Mouse (Mus musculus) midbrain, embryonic 13.5 days (tissue): ENCODE measurements at regions not wholly inside any gene's neighbourhood (a gene's known extent, or its start where the extent isn't known, plus 50 kb on each side); places are given as distances from the start of the nearest gene placed in this dataset.

Experiments used
- ATAC-seq: fragments of 200-750 bp; cut with Nextera tagmentation; 2 replicates; pipeline ENCODE4 v1.8.0; 2017; ENCODE audit warnings: mild to moderate bottlenecking, moderate TSS enrichment, moderate library complexity
- H3K27ac ChIP-seq: fragments of 300-500 bp; sonication (generic); 2 replicates; pipeline ENCODE4 v1.5.1; 2015; ENCODE audit warnings: inconsistent platforms, mild to moderate bottlenecking, moderate library complexity
- H3K27me3 ChIP-seq: fragments of 300-500 bp; sonication (generic); 2 replicates; pipeline ENCODE4 v1.6.1; 2015; ENCODE audit warnings: mild to moderate bottlenecking, inconsistent platforms
- H3K36me3 ChIP-seq: fragments of 300-500 bp; sonication (generic); 2 replicates; pipeline ENCODE4 v1.6.1; 2015; ENCODE audit warnings: mild to moderate bottlenecking, inconsistent platforms
- H3K4me1 ChIP-seq: fragments of 300-500 bp; sonication (generic); replicated peaks from 2 replicates; pipeline ENCODE4 v1.6.1; 2015; ENCODE audit warnings: inconsistent platforms
- H3K4me2 ChIP-seq: fragments of 300-500 bp; sonication (generic); replicated peaks from 2 replicates; pipeline ENCODE4 v1.6.1; 2015; ENCODE audit warnings: moderate library complexity, mild to moderate bottlenecking, inconsistent platforms
- H3K4me3 ChIP-seq: fragments of 300-500 bp; sonication (generic); replicated peaks from 2 replicates; pipeline ENCODE4 v1.5.1; 2015; ENCODE audit warnings: mild to moderate bottlenecking, inconsistent platforms
- H3K9ac ChIP-seq: fragments of 300-500 bp; sonication (generic); replicated peaks from 2 replicates; pipeline ENCODE4 v1.6.1; 2015; ENCODE audit warnings: mild to moderate bottlenecking, inconsistent platforms
- H3K9me3 ChIP-seq: fragments of 300-500 bp; sonication (generic); 2 replicates; pipeline ENCODE4 v1.6.1; 2016; ENCODE audit warnings: mild to moderate bottlenecking, inconsistent platforms
- WGBS: fragments of 180-500 bp; shearing (Covaris S2); methylation state at CpG from one replicate; pipeline ENCODE4 v1.1.7; 2015; 5-methylcytosine and 5-hydroxymethylcytosine counted together

DNA sequence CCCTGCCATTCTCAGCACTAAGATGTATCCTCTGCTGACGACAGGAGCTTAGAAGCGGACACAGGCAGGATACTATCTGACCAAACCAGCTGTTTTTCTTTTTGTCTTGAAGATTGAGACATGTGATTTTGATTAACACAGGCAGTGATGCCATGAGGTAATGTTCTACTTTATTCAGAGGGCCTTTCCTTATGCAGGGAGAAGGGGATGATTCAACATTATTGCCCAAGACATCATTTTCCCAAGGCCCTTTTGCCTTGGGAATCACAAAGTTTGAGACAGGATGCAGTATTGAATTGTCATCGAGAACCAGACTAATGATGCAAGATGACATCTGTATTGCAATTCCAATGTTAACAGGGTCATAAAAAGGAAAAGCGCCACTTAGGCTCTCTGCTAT is 571.7 kb upstream of the Gm9747 start:
- Histone ChIP-seq H3K9me3 (no peaks in the 10 kb centered on the region), H3K4me1 (no peaks in the 10 kb centered on the region), H3K4me3 (no peak overlapping the region), H3K27me3 (no peaks in the 10 kb centered on the region), H3K36me3 (no peaks in the 10 kb centered on the region), H3K9ac (no peak overlapping the region), H3K27ac (no peak overlapping the region), H3K4me2 (no peak overlapping the region)
- ATAC-seq, result no peak
- WGBS, result 76% methylated on average over 4 of the region's 4 CpGs

DNA sequence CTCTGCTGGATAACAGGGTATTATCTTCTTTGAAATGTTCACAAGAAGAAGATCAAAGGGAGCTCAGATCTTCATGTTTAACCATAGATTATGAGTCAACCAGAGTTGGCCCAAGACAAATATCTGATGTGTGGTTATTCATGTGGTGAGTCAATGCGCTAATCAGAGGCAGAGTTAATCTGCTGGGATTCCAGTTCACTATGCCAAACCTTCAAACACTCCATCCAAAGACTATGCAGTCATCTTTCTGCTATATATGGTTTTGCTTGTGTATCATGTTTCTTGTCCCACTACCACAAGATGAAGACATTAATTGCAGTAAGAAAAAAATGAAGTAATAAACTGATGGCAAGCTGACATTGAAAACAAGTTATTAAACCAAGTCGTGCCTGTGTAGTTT is 561.8 kb upstream of the Gm9747 start:
- no peaks in the 10 kb centered on the region for H3K27me3 ChIP-seq
- no peak overlapping the region for H3K9ac ChIP-seq
- no peaks in the 10 kb centered on the region for H3K9me3 ChIP-seq
- H3K27ac ChIP-seq, result no peak overlapping the region
- H3K4me3 ChIP-seq, result no peak overlapping the region
- ATAC-seq, result no peak
- no peaks in the 10 kb centered on the region for H3K4me1 ChIP-seq
- H3K36me3 ChIP-seq, result no peaks in the 10 kb centered on the region
- WGBS, result 80% methylated on average over 2 of the region's 2 CpGs
- H3K4me2 ChIP-seq, result no peak overlapping the region

- WGBS, result 93% methylated on average over 3 of the region's 3 CpGs
These were observed 561.2 kb upstream of the Gm9747 start for GRCm38 (mm10) chr1:81671725-81672124.

DNA sequence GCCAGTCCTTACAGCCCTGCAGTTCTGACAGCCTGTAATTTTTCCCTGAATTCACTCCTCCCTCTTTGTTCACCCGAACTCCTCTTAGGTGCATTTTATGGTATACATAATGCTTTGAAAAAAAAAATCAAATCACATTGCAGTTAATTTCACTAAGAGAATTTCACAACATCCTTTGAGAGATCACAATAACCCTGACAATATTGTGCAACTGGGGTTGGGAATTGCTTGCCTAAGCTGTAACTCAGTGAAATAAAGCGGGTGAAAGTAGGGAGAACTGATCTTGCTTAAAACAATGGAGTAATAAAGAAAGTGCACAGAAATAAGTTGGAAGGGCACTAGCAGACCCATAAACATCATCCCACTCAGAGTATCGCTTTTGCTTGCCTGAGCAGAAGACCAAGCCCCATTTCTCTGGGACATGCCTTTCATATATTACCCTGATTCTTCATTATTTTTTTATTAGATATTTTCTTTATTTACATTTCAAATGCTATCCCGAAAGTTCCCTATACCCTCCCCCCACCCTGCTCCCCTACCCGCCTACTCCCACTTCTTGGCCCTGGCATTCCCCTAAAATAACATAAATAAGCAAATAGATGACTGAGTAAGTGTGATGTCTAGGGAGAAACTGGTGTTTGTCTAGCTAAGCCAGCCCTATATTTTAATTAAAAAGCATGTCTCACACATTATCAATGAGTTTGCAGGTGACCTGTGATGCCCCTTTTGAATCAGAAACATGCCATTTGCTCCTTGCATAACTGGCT is 557.2 kb upstream of the Gm9747 start:
- Histone ChIP-seq H3K4me2 (no peak overlapping the region), H3K27ac (no peak overlapping the region), H3K9me3 (no peaks in the 10 kb centered on the region; the same call in 1 of the 2 replicates), H3K27me3 (no peaks in the 10 kb centered on the region), H3K36me3 (no peaks in the 10 kb centered on the region), H3K4me3 (no peak overlapping the region), H3K9ac (no peak overlapping the region), H3K4me1 (no peaks in the 10 kb centered on the region)
- 79% methylated on average over 5 of the region's 5 CpGs for WGBS
- ATAC-seq, result no peak

More at GRCm38 (mm10) chr1:81671725-81672124, 561.2 kb upstream of the Gm9747 start:
- no peaks in the 10 kb centered on the region for H3K9me3 ChIP-seq
- no peak overlapping the region for H3K4me2 ChIP-seq
- H3K9ac ChIP-seq, result no peak overlapping the region
- H3K27ac ChIP-seq, result no peak overlapping the region
- ATAC-seq, result no peak
- no peaks in the 10 kb centered on the region for H3K27me3 ChIP-seq
- H3K4me3 ChIP-seq, result no peak overlapping the region
- H3K4me1 ChIP-seq, result no peaks in the 10 kb centered on the region
- no peaks in the 10 kb centered on the region for H3K36me3 ChIP-seq

DNA sequence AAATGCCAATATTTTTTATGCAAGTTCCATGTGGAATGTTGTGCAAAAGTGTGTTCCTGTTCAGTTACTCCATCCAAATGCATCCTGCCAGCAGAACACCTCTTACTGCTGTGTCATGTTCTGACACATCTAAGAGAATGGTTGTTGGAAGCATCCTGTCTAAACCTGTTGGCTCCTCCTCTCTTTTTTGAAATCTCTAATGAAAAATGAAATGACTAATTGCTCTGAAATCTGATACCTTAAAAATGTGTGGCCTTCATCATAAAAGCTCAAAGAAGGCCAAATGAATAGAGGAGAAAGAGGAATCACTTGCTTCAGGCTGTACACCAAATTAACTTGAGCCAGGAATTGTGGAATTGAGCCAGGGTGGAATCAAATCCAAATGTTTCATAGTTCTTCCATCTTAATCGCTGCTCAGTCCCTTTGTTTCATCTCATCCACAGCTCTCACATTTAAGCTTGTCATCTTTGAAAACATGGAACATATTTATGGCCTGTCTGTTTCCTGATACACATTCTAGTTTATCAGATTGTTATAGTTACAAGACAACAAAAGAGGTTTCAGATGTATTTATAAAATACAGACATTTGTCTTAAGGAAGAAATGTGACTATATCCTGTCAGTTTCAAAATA is 555.0 kb upstream of the Gm9747 start:
- H3K9ac ChIP-seq, result no peak overlapping the region
- H3K27ac ChIP-seq, result no peak overlapping the region
- no peak for ATAC-seq
- no peak overlapping the region for H3K4me3 ChIP-seq
- WGBS, result 76% methylated on average over 1 of the region's 1 CpGs
- no peaks in the 10 kb centered on the region for H3K27me3 ChIP-seq
- no peaks in the 10 kb centered on the region for H3K36me3 ChIP-seq
- no peaks in the 10 kb centered on the region; the same call in 1 of the 2 replicates for H3K9me3 ChIP-seq
- H3K4me2 ChIP-seq, result no peak overlapping the region
- no peaks in the 10 kb centered on the region for H3K4me1 ChIP-seq

DNA sequence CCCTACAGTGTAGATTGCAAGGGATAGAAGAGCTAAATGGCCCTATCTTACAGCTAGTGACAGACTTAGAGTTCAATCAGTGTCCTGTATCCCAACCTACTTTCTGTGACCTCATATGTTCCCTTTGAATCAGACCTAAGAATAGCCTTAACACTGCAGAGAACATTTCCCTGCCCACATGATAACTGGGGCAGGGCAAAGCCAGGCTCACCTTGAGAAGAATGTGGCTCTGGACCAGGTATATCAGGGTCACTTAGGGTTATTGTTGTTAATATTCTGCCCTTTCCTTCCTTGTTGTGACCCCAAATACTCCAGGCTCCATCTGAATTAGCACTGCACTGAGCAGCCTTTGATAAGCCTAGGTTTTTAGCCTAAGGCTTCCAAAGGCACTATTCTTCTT is 536.8 kb upstream of the Gm9747 start:
- no peak overlapping the region for H3K9ac ChIP-seq
- no peak for ATAC-seq

DNA sequence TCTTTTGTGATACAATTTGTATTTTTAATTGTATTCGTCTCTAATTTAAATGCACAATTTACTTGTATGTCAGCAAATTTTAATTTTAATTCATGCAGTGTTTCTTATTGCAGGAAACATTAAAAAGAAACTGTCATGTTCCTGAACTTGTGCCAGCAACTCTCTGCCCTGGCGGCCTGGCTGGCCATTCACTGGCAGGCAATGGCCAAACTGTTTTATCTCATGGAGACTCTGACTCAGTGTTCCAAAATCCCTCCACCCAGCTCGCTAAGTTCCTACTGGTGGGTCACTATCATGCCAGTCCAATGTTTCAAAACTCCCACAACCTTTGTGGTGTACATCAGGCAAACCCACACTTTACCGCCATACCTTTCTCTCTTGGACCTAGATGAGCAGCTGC is 523.7 kb upstream of the Gm9747 start:
- Histone ChIP-seq H3K27ac (no peak overlapping the region), H3K4me3 (no peak overlapping the region), H3K9ac (no peak overlapping the region), H3K4me2 (no peak overlapping the region), H3K36me3 (no peaks in the 10 kb centered on the region), H3K4me1 (no peaks in the 10 kb centered on the region), H3K9me3 (no peaks in the 10 kb centered on the region), H3K27me3 (no peaks in the 10 kb centered on the region)
- ATAC-seq, result no peak
- WGBS, result 94% methylated on average over 4 of the region's 4 CpGs

More for the DNA sequence above, 536.8 kb upstream of the Gm9747 start:
- Histone ChIP-seq H3K27me3 (no peaks in the 10 kb centered on the region), H3K27ac (no peak overlapping the region), H3K9me3 (0 out of 2 replicates have a peak, but pooled peaks cover 4% of the 10 kb centered on the region), H3K4me1 (no peaks in the 10 kb centered on the region), H3K4me2 (no peak overlapping the region), H3K4me3 (no peak overlapping the region), H3K36me3 (no peaks in the 10 kb centered on the region)

DNA sequence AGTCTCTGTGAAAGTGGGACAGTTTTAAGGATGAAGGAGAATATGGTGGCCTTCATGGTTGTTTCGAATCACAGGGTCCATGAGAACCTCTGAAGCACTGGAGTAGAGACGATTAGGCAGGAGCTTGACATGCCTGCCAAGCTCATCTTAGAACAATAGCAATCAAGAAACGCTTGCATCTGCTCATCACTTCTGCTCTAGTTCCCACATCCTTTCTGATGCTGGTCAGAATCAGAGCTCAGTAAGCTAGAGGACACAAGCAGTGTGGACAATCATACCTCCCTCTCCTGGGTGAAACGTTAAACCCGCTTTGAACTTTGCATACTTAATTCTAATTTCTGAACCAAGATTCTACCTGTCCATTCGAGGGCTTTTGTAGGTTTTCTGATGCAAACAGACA is 515.8 kb upstream of the Gm9747 start:
- no peaks in the 10 kb centered on the region for H3K27me3 ChIP-seq
- H3K4me1 ChIP-seq, result 0 out of 2 replicates have a peak, but pooled peaks cover 2% of the 10 kb centered on the region
- WGBS, result 78% methylated on average over 6 of the region's 6 CpGs

GRCm38 (mm10) chr1:81718233-81718632 is 514.7 kb upstream of the Gm9747 start:
- Histone ChIP-seq H3K27ac (no peak overlapping the region), H3K4me3 (no peak overlapping the region), H3K27me3 (no peaks in the 10 kb centered on the region), H3K4me2 (no peak overlapping the region), H3K9me3 (no peaks in the 10 kb centered on the region), H3K9ac (no peak overlapping the region), H3K4me1 (0 out of 2 replicates have a peak, but pooled peaks cover 2% of the 10 kb centered on the region), H3K36me3 (no peaks in the 10 kb centered on the region)
- ATAC-seq, result no peak

More for the DNA sequence above, 515.8 kb upstream of the Gm9747 start:
- Histone ChIP-seq H3K27ac (no peak overlapping the region), H3K9ac (no peak overlapping the region), H3K4me3 (no peak overlapping the region), H3K4me2 (no peak overlapping the region), H3K9me3 (no peaks in the 10 kb centered on the region), H3K36me3 (no peaks in the 10 kb centered on the region)
- ATAC-seq, result no peak

- no peaks in the 10 kb centered on the region for H3K4me1 ChIP-seq
- H3K4me3 ChIP-seq, result no peak overlapping the region
- no peak overlapping the region for H3K9ac ChIP-seq
- no peak overlapping the region for H3K27ac ChIP-seq
- WGBS, result 96% methylated on average over 2 of the region's 2 CpGs
- H3K27me3 ChIP-seq, result no peaks in the 10 kb centered on the region
- no peak for ATAC-seq
- H3K36me3 ChIP-seq, result no peaks in the 10 kb centered on the region
- H3K9me3 ChIP-seq, result no peaks in the 10 kb centered on the region
- no peak overlapping the region for H3K4me2 ChIP-seq
These were observed 508.1 kb upstream of the Gm9747 start for GRCm38 (mm10) chr1:81724859-81725258.

DNA sequence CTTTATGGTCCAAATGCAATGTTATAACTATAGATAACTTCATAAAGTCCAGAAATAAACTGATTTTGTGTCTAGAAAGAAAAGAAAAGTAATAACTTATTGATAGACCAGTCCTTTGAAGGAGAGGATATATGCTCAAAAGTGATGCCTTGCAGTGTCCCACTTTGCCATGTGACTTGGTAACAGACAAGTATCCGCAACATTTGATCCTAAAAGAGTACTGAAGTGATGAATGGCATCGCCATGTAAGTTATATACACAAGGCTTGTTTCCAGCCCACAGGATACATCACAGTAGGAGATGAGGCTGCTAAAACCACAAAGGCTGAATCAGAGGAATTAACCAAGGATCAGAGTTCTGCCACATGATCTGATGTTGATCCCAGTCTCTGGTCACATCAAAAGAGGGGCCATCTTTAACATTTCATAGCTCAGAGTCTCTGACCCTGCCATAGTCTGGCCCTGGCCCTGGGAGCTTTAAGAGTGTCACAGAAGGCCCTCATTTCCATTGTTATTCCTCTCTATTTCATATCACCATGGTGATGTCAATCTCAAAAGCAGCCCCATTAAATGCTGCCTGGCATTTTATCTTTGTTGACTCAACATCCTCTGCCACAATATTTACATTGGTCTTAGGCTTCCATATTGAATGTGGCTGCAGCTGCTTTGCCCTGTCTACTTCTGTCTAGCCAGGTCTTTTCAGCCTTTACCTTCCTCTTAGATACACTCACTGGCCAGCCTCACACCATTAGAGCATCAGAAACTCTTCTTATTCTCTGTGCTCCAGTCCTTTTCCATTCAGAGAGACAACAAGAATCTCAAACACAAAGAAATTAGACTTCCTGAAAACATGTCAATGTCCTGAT is 506.4 kb upstream of the Gm9747 start:
- Histone ChIP-seq H3K27ac (no peak overlapping the region), H3K36me3 (no peaks in the 10 kb centered on the region), H3K9ac (no peak overlapping the region), H3K27me3 (no peaks in the 10 kb centered on the region), H3K4me2 (no peak overlapping the region), H3K4me1 (no peaks in the 10 kb centered on the region), H3K9me3 (no peaks in the 10 kb centered on the region), H3K4me3 (no peak overlapping the region)
- ATAC-seq, result no peak
- WGBS, result 70% methylated on average over 2 of the region's 2 CpGs
